Mouse (Mus musculus) spleen, adult 2 months (tissue): Measurements from ENCODE around the gene Tbx10.

Experiments
- CTCF ChIP-seq: fragments of 200-500 bp; IDR thresholded peaks from 2 replicates; pipeline ENCODE4 v1.5.1; 2011; ENCODE audit warnings: mild to moderate bottlenecking, inconsistent platforms; ENCODE audit not compliant: insufficient read depth, insufficient read length, insufficient replicate concordance; ENCODE audit errors: extremely low read depth
- POLR2A ChIP-seq: fragments of 200-500 bp; IDR thresholded peaks from 2 replicates; pipeline ENCODE4 v1.6.1; 2011; ENCODE audit warnings: low read depth, low read length, inconsistent platforms

DNA sequence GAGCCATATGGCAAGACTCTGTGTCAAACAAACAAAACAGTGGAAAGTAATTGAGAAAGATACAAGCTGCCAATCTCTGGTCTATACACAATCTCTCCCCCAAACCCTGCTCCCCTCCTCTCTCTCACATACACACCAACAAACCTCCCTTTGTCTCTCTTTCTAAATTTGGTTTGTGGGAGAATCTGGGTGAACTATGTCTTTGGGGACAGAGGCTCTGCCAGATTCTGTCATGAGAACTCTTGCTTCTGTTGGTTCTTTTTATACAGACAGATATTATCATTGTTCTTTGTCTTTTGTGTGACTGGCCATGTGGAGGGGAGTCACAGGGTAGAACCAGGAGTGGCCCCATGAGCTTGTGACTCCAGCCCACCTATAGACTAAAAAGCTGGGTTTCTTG is 35.0 kb downstream of the Tbx10 start:
- TF ChIP-seq CTCF (no peak), POLR2A (no peak)
